Mouse (Mus musculus): ENCODE data around the gene Chmp6. TPM values are rescaled to one million over a fixed set of nuclear protein-coding genes. Genes with fewer than 3 reads are reported as not detected.

The Chmp6 gene
- polyA plus RNA-seq, 1 experiment from 2014 or later = 90.3 TPM

- peak; percentile 42 for ATAC-seq (ENCODE audit: low read depth)
- H3K4me1 ChIP-seq (replicated peaks; ENCODE audit: control insufficient read depth, insufficient read depth, low read length) = peaks cover 54% of the 10 kb centered on the region
- whole genome bisulfite sequencing = 48% methylated on average over 2 of the region's 2 CpGs
These were observed 41.6 kb downstream of the Chmp6 start for GRCm38 (mm10) chr11:119954749-119955337.

GRCm38 (mm10) chr11:119955432-119955831 lies 42.2 kb downstream of the Chmp6 start:
- Histone ChIP-seq H3K27me3 (ENCODE audit: control insufficient read depth, insufficient read depth, low read depth, low read length) (no peaks in the 10 kb centered on the region), H3K4me1 (replicated peaks; ENCODE audit: control insufficient read depth, insufficient read depth, low read length) (peaks cover 54% of the 10 kb centered on the region), H3K4me3 (ENCODE audit: low read length) (no peak overlapping the region), H3K27ac (ENCODE audit: low read length) (peak overlapping the region; percentile 88), H3K9me3 (ENCODE audit: control insufficient read depth, low read length) (no peaks in the 10 kb centered on the region), H3K9ac (ENCODE audit: low read length) (no peak overlapping the region), H3K4me2 (ENCODE audit: low read depth, low read length) (no peak overlapping the region), H3K36me3 (ENCODE audit: control insufficient read depth, insufficient read depth, low read length) (no peaks in the 10 kb centered on the region; the same call in 1 of the 2 replicates)
- ATAC-seq (ENCODE audit: low read depth) = peak; percentile 23; the same call in 1 of the 2 replicates
- 23% methylated on average over 3 of the region's 3 CpGs for WGBS

More at GRCm38 (mm10) chr11:119954749-119955337, 41.6 kb downstream of the Chmp6 start:
- no peaks in the 10 kb centered on the region for H3K27me3 ChIP-seq (ENCODE audit: control insufficient read depth, insufficient read depth, low read depth, low read length)
- H3K4me2 ChIP-seq (ENCODE audit: low read depth, low read length) = no peak overlapping the region
- H3K4me3 ChIP-seq (ENCODE audit: low read length) = no peak overlapping the region
- peak overlapping the region; percentile 88 for H3K27ac ChIP-seq (ENCODE audit: low read length)
- H3K9me3 ChIP-seq (ENCODE audit: control insufficient read depth, low read length) = no peaks in the 10 kb centered on the region
- no peaks in the 10 kb centered on the region; the same call in 1 of the 2 replicates for H3K36me3 ChIP-seq (ENCODE audit: control insufficient read depth, insufficient read depth, low read length)
- no peak overlapping the region for H3K9ac ChIP-seq (ENCODE audit: low read length)

GRCm38 (mm10) chr11:119956590-119956989 lies 43.3 kb downstream of the Chmp6 start:
- Histone ChIP-seq H3K4me3 (ENCODE audit: low read length) (no peak overlapping the region), H3K4me2 (ENCODE audit: low read depth, low read length) (no peak overlapping the region), H3K4me1 (replicated peaks; ENCODE audit: control insufficient read depth, insufficient read depth, low read length) (peaks cover 52% of the 10 kb centered on the region), H3K27ac (ENCODE audit: low read length) (no peak overlapping the region), H3K36me3 (ENCODE audit: control insufficient read depth, insufficient read depth, low read length) (peaks cover 2% of the 10 kb centered on the region; the same call in 1 of the 2 replicates), H3K27me3 (ENCODE audit: control insufficient read depth, insufficient read depth, low read depth, low read length) (no peaks in the 10 kb centered on the region), H3K9ac (ENCODE audit: low read length) (no peak overlapping the region), H3K9me3 (ENCODE audit: control insufficient read depth, low read length) (no peaks in the 10 kb centered on the region)
- 80% methylated on average over 13 of the region's 13 CpGs for WGBS
- ATAC-seq (ENCODE audit: low read depth) = no peak

GRCm38 (mm10) chr11:119958856-119959255 lies 45.6 kb downstream of the Chmp6 start:
- Histone ChIP-seq H3K4me2 (ENCODE audit: low read depth, low read length) (no peak overlapping the region), H3K4me1 (replicated peaks; ENCODE audit: control insufficient read depth, insufficient read depth, low read length) (peaks cover 29% of the 10 kb centered on the region), H3K36me3 (ENCODE audit: control insufficient read depth, insufficient read depth, low read length) (peaks cover 2% of the 10 kb centered on the region; the same call in 1 of the 2 replicates), H3K9me3 (ENCODE audit: control insufficient read depth, low read length) (no peaks in the 10 kb centered on the region), H3K4me3 (ENCODE audit: low read length) (no peak overlapping the region), H3K9ac (ENCODE audit: low read length) (no peak overlapping the region), H3K27ac (ENCODE audit: low read length) (0 out of 2 replicates have a peak overlapping the region, but pooled peaks have one; percentile 16), H3K27me3 (ENCODE audit: control insufficient read depth, insufficient read depth, low read depth, low read length) (no peaks in the 10 kb centered on the region)
- WGBS = 60% methylated on average over 7 of the region's 7 CpGs
- no peak for ATAC-seq (ENCODE audit: low read depth)

GRCm38 (mm10) chr11:119959714-119960113 lies 46.5 kb downstream of the Chmp6 start:
- 64% methylated on average over 4 of the region's 4 CpGs for WGBS
- peaks cover 2% of the 10 kb centered on the region; the same call in 1 of the 2 replicates for H3K36me3 ChIP-seq (ENCODE audit: control insufficient read depth, insufficient read depth, low read length)
- H3K27ac ChIP-seq (ENCODE audit: low read length) = no peak overlapping the region
- no peaks in the 10 kb centered on the region for H3K9me3 ChIP-seq (ENCODE audit: control insufficient read depth, low read length)
- H3K4me3 ChIP-seq (ENCODE audit: low read length) = no peak overlapping the region
- H3K4me2 ChIP-seq (ENCODE audit: low read depth, low read length) = no peak overlapping the region
- ATAC-seq (ENCODE audit: low read depth) = no peak
- H3K27me3 ChIP-seq (ENCODE audit: control insufficient read depth, insufficient read depth, low read depth, low read length) = no peaks in the 10 kb centered on the region
- no peak overlapping the region for H3K9ac ChIP-seq (ENCODE audit: low read length)
- peaks cover 22% of the 10 kb centered on the region for H3K4me1 ChIP-seq (replicated peaks; ENCODE audit: control insufficient read depth, insufficient read depth, low read length)

GRCm38 (mm10) chr11:119960671-119961070 lies 47.4 kb downstream of the Chmp6 start:
- 84% methylated on average over 6 of the region's 6 CpGs for WGBS
- H3K36me3 ChIP-seq (ENCODE audit: control insufficient read depth, insufficient read depth, low read length) = peaks cover 2% of the 10 kb centered on the region; the same call in 1 of the 2 replicates
- H3K9me3 ChIP-seq (ENCODE audit: control insufficient read depth, low read length) = no peaks in the 10 kb centered on the region

GRCm38 (mm10) chr11:119961511-119961910 lies 48.3 kb downstream of the Chmp6 start:
- no peaks in the 10 kb centered on the region for H3K9me3 ChIP-seq (ENCODE audit: control insufficient read depth, low read length)
- 68% methylated on average over 3 of the region's 3 CpGs for WGBS

More at GRCm38 (mm10) chr11:119960671-119961070, 47.4 kb downstream of the Chmp6 start:
- Histone ChIP-seq H3K4me2 (ENCODE audit: low read depth, low read length) (no peak overlapping the region), H3K4me3 (ENCODE audit: low read length) (no peak overlapping the region), H3K9ac (ENCODE audit: low read length) (no peak overlapping the region), H3K27me3 (ENCODE audit: control insufficient read depth, insufficient read depth, low read depth, low read length) (no peaks in the 10 kb centered on the region), H3K4me1 (replicated peaks; ENCODE audit: control insufficient read depth, insufficient read depth, low read length) (peaks cover 13% of the 10 kb centered on the region), H3K27ac (ENCODE audit: low read length) (no peak overlapping the region)
- no peak for ATAC-seq (ENCODE audit: low read depth)

GRCm38 (mm10) chr11:119965053-119965452 lies 51.8 kb downstream of the Chmp6 start:
- no peaks in the 10 kb centered on the region for H3K27me3 ChIP-seq (ENCODE audit: control insufficient read depth, insufficient read depth, low read depth, low read length)
- H3K4me3 ChIP-seq (ENCODE audit: low read length) = no peak overlapping the region
- no peak overlapping the region for H3K9ac ChIP-seq (ENCODE audit: low read length)
- H3K4me2 ChIP-seq (ENCODE audit: low read depth, low read length) = no peak overlapping the region
- H3K27ac ChIP-seq (ENCODE audit: low read length) = no peak overlapping the region
- H3K9me3 ChIP-seq (ENCODE audit: control insufficient read depth, low read length) = no peaks in the 10 kb centered on the region
- no peaks in the 10 kb centered on the region for H3K4me1 ChIP-seq (replicated peaks; ENCODE audit: control insufficient read depth, insufficient read depth, low read length)
- no peak for ATAC-seq (ENCODE audit: low read depth)
- 42% methylated on average over 9 of the region's 9 CpGs for WGBS
- peaks cover 2% of the 10 kb centered on the region; the same call in 1 of the 2 replicates for H3K36me3 ChIP-seq (ENCODE audit: control insufficient read depth, insufficient read depth, low read length)

More at GRCm38 (mm10) chr11:119961511-119961910, 48.3 kb downstream of the Chmp6 start:
- no peak overlapping the region for H3K27ac ChIP-seq (ENCODE audit: low read length)
- H3K36me3 ChIP-seq (ENCODE audit: control insufficient read depth, insufficient read depth, low read length) = peaks cover 2% of the 10 kb centered on the region; the same call in 1 of the 2 replicates
- H3K4me1 ChIP-seq (replicated peaks; ENCODE audit: control insufficient read depth, insufficient read depth, low read length) = peaks cover 4% of the 10 kb centered on the region
- H3K27me3 ChIP-seq (ENCODE audit: control insufficient read depth, insufficient read depth, low read depth, low read length) = no peaks in the 10 kb centered on the region
- H3K9ac ChIP-seq (ENCODE audit: low read length) = no peak overlapping the region
- ATAC-seq (ENCODE audit: low read depth) = no peak
- no peak overlapping the region for H3K4me2 ChIP-seq (ENCODE audit: low read depth, low read length)
- no peak overlapping the region for H3K4me3 ChIP-seq (ENCODE audit: low read length)

- no peak overlapping the region for H3K27ac ChIP-seq (ENCODE audit: low read length)
- no peak overlapping the region for H3K4me3 ChIP-seq (ENCODE audit: low read length)
- no peak overlapping the region for H3K9ac ChIP-seq (ENCODE audit: low read length)
- H3K9me3 ChIP-seq (ENCODE audit: control insufficient read depth, low read length) = no peaks in the 10 kb centered on the region
- no peaks in the 10 kb centered on the region for H3K36me3 ChIP-seq (ENCODE audit: control insufficient read depth, insufficient read depth, low read length)
- no peak for ATAC-seq (ENCODE audit: low read depth)
- no peaks in the 10 kb centered on the region for H3K27me3 ChIP-seq (ENCODE audit: control insufficient read depth, insufficient read depth, low read depth, low read length)
- no peaks in the 10 kb centered on the region for H3K4me1 ChIP-seq (replicated peaks; ENCODE audit: control insufficient read depth, insufficient read depth, low read length)
- H3K4me2 ChIP-seq (ENCODE audit: low read depth, low read length) = no peak overlapping the region
- 81% methylated on average over 6 of the region's 6 CpGs for WGBS
These were observed 53.1 kb downstream of the Chmp6 start for GRCm38 (mm10) chr11:119966294-119966693.

Measured in lung, embryonic 16.5 days (tissue).